ENCODE assay signal across 9 mouse cellular contexts in genomic region chr13:64273891-64274844, GRCm38 (mm10). TPM values are rescaled to one million over a fixed set of nuclear protein-coding genes. Genes with fewer than 3 reads are reported as not detected.
DNase-seq lines count a peak whose midpoint lies in the region; ATAC-seq lines count a peak whose summit lies in the region.
"Had no signal": no experiment of that assay in that cellular context is flagged by ENCODE, and none has a peak within 500 bp of the region (broad histone marks: within the 10 kb centered on the region; RNA-seq: fewer than 3 reads in every experiment).

No protein-coding gene starts in this region.

- peak overlapping the region; percentile 96 for H3K4me2 ChIP-seq in heart, embryonic 12.5 days

- H3K36me3 ChIP-seq in heart, embryonic 12.5 days = no peaks in the 10 kb centered on the region
- no peaks in the 10 kb centered on the region for H3K36me3 ChIP-seq in megakaryocyte, embryonic 14.5 days (replicated peaks; ENCODE audit: low read length)
- H3K36me3 ChIP-seq in splenic B cell, adult 2 months (ENCODE audit: control insufficient read depth, insufficient read depth, low read length, poor library complexity, severe bottlenecking) = no peaks in the 10 kb centered on the region

- no peak for DNase-seq in cerebellum, adult 11 months
- peak; percentile 49 for DNase-seq in CD4-positive helper T cell, adult 2 months (ENCODE audit: low read depth, low spot score)
- DNase-seq in cerebellum, adult 8-10 months = peak; percentile 32
- DNase-seq in kidney, postnatal 25 days = peak; percentile 28 to 50
- peak; percentile 53 for DNase-seq in splenic B cell, adult 2 months (ENCODE audit: low read depth, low spot score)

- H3K4me1 ChIP-seq in heart, embryonic 12.5 days (replicated peaks) = peaks cover 8% of the 10 kb centered on the region; the same call in 1 of the 2 replicates
- peaks cover 22% of the 10 kb centered on the region for H3K4me1 ChIP-seq in megakaryocyte, embryonic 14.5 days

- peak overlapping the region; percentile 67 for H3K4me3 ChIP-seq in heart, embryonic 12.5 days
- peak overlapping the region; percentile 90 for H3K4me3 ChIP-seq in megakaryocyte, embryonic 14.5 days (replicated peaks)

- no peak overlapping the region for H3K27ac ChIP-seq in heart, embryonic 12.5 days (ENCODE audit: poor library complexity, severe bottlenecking)

- H3K9me3 ChIP-seq in heart, embryonic 12.5 days (replicated peaks) = no peaks in the 10 kb centered on the region
- H3K9me3 ChIP-seq in megakaryocyte, embryonic 14.5 days = 0 out of 2 replicates have a peak, but pooled peaks cover 4% of the 10 kb centered on the region

- H3K27me3 ChIP-seq in heart, embryonic 12.5 days (replicated peaks) = 0 out of 2 replicates have a peak, but pooled peaks cover 3% of the 10 kb centered on the region
- H3K27me3 ChIP-seq in megakaryocyte, embryonic 14.5 days (replicated peaks) = peaks cover 62% of the 10 kb centered on the region
- H3K27me3 ChIP-seq in splenic B cell, adult 2 months (ENCODE audit: control insufficient read depth, insufficient read depth, low read length, poor library complexity, severe bottlenecking) = peaks cover 2% of the 10 kb centered on the region; the same call in 1 of the 2 replicates
- H3K27me3 ChIP-seq: CH12.LX had no signal

- under 1% methylated on average over 94 of the region's 95 CpGs for WGBS in heart, embryonic 12.5 days

- H3K9ac ChIP-seq in heart, embryonic 12.5 days = peak overlapping the region; percentile 83

- ATAC-seq in cerebellum, adult (ENCODE audit: insufficient number of reproducible peaks, low FRiP score, low TSS enrichment) = peak; percentile 52
- ATAC-seq in heart, embryonic 12.5 days (ENCODE audit: insufficient number of reproducible peaks, low FRiP score) = peak; percentile 49

RNA-seq across cellular contexts. Expression of gene Cdc14b, which starts 0.9 kb away (rescaled TPM):
- polyA plus RNA-seq in heart, embryonic 12.5 days (2016; fragmentation: Nextera tagmentation; extraction: Ambion mirVana) = 21.7 and 22.1 TPM in 2 replicates
- polyA plus RNA-seq in megakaryocyte, embryonic 14.5 days (2012; ENCODE audit: insufficient read depth, low replicate concordance) = 0.13 TPM in 1 of 2 replicates, not detected in the other

RNA-seq across cellular contexts. Expression of gene Aaed1, which starts 38.3 kb away (rescaled TPM):
- 89.0 and 93.6 TPM in 2 replicates for polyA plus RNA-seq in heart, embryonic 12.5 days (2016; fragmentation: Nextera tagmentation; extraction: Ambion mirVana)
- polyA plus RNA-seq in megakaryocyte, embryonic 14.5 days (2012; ENCODE audit: insufficient read depth, low replicate concordance) = 0.85 and 1.3 TPM in 2 replicates

Comparison
In these comparisons a context has a peak if more than half of its experiments do, and no peak if none do; other contexts are left out.
1. RNA of gene Cdc14b, which starts 0.9 kb away (polyA plus RNA-seq): 21.7 to 22.1 TPM in heart, embryonic 12.5 days; 0.13 TPM in megakaryocyte, embryonic 14.5 days; every median in the first group is over 10 times any median in the second.
2. RNA of gene Aaed1, which starts 38.3 kb away (polyA plus RNA-seq): 89.0 to 93.6 TPM in heart, embryonic 12.5 days; 0.85 to 1.3 TPM in megakaryocyte, embryonic 14.5 days; every median in the first group is over 10 times any median in the second.